Mouse (Mus musculus): ENCODE measurements around the gene Nptx1. TPM values are rescaled to one million over a fixed set of nuclear protein-coding genes. Genes with fewer than 3 reads are reported as not detected.
A peak's percentile ranks its signal among the peaks of the same experiment; 100 is the strongest.

Nptx1 gene
- total RNA-seq, 1 experiment from 2014 or later = not detected

DNA sequence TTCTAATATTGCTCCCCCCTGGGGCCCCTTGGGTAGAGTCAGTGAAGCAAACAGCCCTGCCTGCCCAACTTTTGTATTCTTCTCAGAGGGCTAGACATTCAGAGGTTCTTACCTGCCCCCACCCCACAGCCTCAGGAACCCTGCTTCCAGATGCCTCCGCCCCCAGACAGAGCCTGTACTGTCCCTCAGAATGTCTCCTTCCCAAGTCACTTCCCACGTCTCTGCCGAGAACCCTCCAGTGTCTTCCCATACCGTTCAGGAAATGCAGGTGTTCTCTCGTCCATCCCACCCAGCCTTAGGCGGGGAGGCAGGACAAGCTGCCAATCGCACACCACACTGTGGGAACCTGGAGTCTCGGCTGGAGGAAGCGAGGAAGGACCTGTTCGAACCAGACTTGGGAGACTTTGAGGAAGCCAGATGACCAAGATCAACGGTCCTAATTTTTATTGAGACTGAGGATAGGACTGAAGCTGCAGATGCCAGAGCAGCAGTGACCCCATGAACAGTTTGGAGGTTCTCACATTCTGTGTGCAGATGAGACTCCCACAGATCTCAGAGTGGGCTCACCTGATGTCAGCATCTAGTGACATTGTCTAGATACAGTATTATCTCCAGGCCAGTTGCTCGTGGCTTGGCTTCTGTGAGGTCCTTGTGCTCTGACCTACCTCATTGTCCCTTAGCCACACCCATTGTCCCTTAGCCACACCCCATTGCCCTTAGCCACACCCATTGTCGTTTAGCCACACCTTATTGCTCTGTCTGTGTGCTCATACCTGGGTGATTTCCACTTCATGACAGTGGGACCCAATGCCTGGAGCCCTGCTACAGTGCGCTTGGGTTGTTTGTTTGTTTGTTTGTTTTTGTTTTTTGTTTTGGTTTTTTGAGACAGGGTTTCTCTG is 21.2 kb downstream of the Nptx1 start:
- ATAC-seq (replicated peaks; ENCODE audit: low read depth, poor library complexity, severe bottlenecking) = no peak

DNA sequence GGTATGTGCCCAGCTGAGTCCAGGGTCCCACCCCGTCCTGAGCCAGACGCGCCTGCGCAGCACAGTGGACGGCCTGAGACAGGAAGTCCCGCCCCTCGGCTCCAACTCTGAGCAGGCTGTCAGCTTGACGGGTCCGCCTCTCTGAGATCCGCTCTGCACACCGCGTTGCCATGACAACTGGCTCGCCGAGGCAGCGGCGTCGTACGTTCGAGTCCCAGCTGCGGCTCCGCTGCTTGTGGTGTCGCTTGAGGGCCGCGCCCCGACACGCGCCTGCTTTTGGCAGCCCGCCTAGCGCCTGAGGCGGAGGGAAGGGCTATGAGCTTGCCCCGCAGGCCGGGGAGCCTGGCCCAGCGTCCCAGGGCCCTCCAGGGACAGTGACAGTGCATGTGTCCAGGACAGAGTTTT is 23.0 kb downstream of the Nptx1 start:
- peak; percentile 99 for ATAC-seq (replicated peaks; ENCODE audit: low read depth, poor library complexity, severe bottlenecking)

DNA sequence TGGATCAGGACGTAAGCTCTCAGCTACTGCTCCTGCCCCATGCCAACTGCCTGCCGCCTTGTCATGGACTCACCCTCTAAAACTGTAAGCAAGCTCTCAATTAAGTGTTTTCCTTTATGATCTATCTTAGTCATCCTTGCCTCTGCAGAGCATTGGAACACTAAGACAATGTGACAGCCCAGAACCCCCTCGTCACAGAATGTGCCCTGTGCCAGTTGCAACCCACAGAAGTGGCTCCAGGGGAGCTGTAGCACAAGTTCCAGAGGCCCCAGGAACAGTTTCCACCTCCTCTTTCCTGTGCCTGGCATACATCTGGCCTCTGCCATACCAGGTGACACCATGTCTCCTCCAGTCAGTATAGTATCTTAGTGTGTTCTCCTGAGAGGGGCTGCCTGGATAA is 24.2 kb downstream of the Nptx1 start:
- ATAC-seq (replicated peaks; ENCODE audit: low read depth, poor library complexity, severe bottlenecking) = no peak

DNA sequence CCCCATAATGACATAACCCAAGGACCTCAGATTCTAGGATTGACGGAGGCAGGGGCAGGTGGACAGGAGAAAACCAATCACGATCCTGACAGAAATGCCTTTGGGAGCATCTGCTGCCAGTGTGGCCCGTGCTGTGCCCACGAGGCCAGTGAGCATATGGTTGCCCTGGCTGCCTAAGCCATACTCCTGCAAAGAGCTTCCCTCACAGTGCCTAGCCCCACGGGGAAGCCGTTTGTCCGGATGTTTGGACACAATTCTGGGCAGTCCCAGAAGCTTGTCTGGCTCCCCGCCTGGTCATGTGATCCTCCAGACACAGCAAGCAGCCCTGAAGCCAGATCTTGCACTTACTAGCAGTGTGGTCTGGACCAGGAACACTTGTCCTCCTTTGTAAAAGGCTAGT is 24.8 kb downstream of the Nptx1 start:
- no peak for ATAC-seq (replicated peaks; ENCODE audit: low read depth, poor library complexity, severe bottlenecking)

DNA sequence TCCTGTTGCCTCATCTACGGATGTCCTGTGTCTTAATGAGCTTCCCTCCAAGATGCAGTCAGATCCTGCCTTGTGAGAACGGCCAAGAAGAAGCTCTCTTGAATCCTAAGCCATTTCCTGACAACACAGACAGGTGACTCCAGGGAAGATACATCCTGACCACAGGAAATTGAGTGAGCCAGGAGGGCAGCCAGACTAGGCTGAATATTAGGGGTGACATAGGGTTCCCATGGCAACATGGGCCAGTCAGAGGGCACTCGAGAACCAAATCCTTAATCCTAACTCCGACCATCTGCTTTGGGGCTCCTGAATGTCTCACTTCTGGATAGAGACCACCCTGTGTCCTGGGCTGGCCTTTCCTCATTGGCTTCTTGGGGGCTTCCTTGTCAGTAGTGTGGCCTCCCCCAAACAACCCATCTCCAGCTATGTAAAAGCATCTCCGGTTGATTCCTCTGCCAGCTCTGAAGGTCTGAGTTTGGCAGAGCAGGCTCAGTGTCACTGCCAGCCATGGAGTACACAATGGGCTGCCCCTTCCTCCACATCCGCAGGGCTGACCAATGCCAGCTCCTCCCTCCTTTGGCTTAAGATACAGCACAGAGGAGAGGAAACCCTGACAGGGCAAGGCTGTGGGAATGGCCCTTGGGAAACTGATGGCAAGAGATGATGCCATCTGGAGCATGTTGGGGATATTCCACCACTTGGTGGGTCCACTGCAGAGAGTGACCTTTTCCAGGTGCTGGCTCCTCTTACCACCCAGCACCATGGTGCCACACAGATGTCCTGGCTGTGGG is 25.4 kb downstream of the Nptx1 start:
- no peak for ATAC-seq (replicated peaks; ENCODE audit: low read depth, poor library complexity, severe bottlenecking)

DNA sequence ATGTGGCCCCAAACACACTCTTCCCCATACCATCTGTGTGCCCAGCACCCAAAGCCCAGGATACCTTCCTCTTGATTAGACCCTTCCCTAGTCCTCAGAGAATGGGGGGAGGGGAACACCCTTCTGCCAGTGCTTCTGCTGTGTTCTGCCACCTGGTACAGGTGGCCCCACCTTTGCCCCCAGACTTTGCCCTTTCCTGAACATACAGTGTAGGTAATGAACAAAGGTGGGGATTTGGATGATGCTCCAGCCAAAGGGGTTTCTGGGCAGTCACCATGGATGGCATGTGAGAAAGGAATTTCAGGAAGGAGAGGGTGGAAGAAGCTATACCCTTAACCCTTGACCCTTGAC is 26.9 kb downstream of the Nptx1 start:
- ATAC-seq (replicated peaks; ENCODE audit: low read depth, poor library complexity, severe bottlenecking) = no peak

DNA sequence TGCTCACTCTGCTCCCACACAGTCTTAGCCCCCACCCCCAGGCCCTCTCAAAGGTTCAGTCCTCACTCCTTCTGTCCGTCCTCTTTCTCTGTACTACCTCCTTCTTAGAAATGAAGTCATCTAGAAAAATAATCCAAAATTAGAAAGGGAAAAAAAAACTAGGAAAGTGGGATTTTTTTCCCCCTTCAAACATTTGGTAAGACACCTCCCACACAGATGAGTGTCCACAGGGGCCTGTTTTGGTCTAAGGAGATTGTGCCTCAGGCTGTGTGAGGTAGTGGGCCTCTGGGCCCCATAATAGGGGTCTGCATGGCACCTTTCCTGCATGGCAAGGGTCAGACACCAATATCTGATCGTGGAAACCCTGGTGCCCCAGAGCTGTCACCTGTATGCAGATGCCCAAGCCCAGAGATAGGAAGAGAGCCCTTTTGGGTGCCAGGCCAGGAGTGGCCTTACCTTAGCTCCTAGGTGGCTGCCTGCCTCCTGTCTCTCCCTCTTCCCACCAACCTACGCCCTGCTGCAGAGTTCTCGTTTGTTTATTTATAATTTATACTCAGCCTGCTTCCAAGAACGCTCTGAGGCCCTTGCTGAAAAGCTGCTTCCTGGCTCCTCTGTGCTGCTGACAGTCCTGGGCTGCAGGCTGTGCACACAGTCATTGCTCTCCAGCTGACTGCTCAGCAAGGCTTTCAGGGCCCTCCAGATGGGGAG is 27.4 kb downstream of the Nptx1 start:
- ATAC-seq (replicated peaks; ENCODE audit: low read depth, poor library complexity, severe bottlenecking) = no peak

DNA sequence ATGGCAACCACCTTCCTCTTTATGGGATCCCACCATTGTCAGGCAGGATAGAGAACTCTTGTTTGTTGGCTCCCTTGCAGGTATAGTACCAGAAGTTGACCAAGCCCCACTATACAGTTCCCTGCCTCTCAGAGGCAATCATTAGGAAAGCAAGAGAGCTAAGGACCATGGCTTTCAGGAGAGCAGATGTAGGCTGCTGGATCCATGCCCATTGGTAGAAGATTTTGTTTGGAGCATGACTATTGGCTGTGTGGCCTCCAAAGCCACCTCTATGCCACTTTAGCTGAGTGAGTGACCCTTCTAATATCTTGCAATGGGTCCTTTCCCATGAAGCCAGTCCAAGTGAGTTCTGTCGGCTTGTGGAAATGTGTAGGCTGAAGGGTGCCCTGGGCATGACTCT is 28.2 kb downstream of the Nptx1 start:
- no peak for ATAC-seq (replicated peaks; ENCODE audit: low read depth, poor library complexity, severe bottlenecking)

DNA sequence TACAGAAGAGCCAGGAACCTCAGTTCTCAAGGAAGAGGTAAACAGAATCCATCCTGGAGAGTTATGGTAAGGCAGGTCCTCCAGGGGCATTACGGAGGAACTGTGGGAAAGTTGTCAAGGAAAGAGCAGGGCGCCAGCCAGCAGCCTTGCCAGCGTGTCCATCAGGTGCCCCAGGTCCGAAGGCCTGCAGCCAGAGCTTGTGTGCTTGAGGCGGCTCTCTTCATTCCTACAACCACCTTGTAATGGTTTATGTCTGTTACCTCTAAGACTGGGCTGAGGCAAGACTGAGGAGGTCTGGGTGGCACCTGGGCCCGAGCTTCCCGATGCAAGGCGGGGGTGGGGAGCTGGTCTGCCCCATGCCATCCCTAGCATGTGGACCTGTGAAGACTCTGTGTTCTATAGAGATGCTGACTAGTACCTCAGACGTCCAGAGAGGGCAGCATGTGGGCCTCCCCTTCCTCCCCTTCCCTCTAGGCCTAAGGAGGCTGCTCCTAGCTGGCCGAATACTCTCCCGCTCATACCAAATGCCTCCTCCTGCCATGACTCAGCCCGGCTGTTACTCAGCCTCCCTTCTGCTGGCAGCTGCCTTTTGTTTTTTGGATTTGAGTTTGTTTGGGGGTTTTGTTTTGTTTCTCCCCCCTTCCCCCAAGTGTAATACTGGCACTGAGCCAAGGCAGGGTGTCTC is 30.7 kb downstream of the Nptx1 start:
- ATAC-seq (replicated peaks; ENCODE audit: low read depth, poor library complexity, severe bottlenecking) = no peak

DNA sequence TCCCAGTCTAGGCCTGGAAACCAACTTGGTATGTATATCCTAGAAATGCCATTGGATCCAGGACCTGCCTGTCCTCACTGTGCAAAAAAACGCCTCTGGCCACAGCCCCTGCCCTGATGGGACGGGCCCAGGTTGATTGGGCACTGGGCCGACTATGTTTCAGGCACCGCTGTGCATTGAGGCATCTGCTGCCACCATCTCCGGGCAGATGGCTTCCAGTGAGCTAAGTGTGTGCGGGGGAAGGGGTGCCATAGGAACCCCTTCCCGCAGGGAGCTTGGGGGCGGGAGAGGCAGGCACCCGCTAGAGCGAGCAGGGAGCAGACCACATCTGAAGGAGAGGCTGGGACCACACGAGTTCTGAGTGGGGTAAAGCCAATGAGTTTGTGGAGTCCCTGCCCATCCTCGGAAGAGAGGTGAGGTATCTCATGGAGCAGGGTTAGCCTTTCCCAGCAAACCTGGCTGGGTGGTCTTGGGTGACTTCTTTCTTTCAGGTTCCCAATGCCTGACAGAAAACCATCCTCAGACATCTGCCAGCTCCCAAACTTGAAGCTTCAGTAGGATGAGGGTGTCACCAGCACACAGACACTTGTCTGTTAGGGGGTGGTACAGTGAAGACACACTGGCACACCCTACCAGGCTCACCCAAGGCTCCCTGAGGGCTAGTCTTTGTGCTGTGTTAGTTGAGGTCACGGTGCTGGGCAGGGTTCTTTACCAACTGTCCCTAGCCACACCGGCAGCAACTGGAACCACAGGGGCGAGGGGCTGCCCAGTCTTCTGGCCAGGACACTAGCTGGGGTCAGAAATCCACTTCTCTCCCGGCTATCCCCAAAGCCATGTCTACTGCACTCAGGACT is 31.5 kb downstream of the Nptx1 start:
- ATAC-seq (replicated peaks; ENCODE audit: low read depth, poor library complexity, severe bottlenecking) = no peak

DNA sequence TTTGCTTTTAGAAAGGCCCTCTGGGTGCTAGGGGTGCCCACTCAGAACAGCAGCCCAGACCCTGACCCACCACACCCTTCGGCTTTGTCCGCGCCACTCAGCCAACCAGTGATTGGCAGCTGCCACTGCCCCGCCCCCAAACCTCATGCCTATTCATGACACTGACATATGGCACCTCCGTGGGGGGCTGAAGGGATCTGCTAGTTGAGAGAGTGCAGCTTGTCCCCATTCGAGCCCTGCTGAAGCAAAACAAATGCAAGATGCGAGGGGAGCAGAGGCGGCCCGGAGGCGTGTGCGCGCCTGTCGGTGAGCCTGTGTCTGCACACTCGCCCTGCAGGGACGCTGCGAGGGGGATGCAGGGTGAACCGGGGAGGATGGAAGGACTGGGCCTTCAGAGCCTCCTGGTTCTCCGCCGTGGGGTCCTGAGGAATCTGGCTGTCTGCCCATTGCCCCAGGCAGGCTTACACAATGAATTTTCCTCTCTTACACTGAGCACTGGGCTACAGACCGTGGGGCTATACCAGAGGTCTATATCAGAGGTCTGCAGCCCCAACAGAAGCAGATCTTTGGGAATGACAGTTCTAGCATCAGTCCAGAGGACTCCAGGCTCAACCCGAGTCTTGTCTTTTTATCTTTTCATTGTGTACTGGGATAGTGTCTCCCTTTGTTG is 32.5 kb downstream of the Nptx1 start:
- no peak for ATAC-seq (replicated peaks; ENCODE audit: low read depth, poor library complexity, severe bottlenecking)

DNA sequence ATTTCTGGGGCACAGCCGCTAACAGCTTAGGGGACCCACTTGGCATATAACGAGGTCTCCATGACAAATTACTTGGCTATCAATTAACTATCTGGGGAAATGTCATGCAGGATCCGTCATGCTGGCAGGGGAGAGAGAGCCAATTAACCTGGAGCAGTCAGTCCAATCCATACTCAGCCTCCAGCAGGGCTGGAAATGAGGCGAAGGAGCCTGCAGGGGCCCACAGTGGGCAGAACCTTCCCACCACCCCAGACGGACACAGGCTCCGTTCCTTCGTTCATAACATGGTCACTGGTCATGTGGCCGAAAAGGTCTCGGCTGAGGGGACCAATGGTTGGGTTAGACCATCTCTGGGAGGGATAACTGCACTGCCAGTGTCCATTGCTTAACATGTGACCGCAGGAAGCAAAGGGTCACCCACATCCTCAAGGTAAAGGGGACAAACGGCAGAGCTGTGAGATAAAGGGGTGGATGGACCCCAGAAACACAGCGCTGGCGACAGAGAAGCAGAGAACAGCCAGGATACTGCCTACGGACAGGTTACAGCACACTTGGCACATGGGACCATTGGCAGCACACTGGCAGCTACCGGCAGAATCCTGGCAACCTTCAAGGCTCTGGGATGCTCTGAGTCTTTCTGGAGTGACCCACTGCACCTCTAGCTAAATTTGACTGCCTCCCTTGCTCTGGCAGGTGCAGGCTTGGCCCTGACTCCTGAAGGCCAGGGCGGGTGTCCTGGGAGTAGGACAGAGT is 33.3 kb downstream of the Nptx1 start:
- ATAC-seq (replicated peaks; ENCODE audit: low read depth, poor library complexity, severe bottlenecking) = no peak

DNA sequence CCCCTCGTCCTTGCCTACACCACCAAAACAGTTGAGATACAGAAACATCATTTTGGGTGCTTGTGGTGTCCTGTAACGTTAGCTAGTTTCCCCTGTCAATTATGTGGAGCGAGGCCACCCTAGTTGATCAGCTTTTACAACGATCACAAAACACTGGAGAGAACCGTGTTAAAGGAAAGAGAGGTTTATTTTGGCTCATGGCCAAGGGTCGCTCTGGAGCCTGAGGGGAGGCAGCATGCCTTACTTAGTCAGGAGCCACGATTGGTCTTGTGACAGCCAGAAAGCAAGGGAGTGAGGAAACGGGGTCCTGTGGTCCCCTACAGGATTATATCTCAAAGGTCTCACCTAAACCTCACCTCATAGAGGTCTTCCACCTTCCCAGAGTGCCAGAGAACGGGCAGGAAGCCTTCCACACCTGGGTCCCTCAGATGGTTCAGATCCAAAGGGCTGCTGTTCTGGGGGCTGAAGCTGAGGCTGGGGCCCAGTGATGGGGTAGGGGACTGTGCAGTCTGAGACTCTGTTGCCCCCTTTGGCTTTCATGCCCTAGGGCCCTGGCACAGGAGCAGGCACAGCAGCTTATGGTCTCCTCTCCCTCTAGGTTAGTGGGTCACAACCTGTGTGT is 34.4 kb downstream of the Nptx1 start:
- no peak for ATAC-seq (replicated peaks; ENCODE audit: low read depth, poor library complexity, severe bottlenecking)

DNA sequence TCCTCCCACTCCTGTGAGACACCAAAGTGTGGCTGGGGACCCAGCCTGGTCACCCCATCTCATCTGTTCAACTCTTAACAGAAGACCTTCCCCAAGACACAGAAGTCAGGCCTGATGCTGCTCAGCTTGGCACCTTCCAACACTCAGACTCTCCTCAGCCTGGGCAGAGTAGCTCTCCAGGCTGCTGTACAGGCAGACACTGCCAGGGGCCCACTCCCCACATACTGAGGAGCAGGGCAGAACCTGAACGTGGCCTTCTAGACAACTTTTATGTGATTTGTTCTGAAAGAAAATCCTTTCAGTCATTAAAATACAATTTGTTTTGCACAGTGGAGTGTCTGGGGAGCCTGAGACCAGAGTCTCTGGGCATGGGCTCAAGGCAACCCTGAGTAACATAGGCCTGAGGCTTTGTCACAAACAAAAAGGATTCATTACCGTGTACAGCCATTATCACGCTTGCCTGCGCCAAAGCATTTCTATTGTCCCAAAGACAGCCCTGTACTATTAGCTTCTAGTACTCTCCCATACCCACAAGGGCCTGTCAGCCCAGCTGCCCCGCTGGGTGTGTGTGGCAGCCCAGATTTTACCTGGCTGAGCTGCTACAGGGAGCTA is 38.3 kb downstream of the Nptx1 start:
- no peak for ATAC-seq (replicated peaks; ENCODE audit: low read depth, poor library complexity, severe bottlenecking)

DNA sequence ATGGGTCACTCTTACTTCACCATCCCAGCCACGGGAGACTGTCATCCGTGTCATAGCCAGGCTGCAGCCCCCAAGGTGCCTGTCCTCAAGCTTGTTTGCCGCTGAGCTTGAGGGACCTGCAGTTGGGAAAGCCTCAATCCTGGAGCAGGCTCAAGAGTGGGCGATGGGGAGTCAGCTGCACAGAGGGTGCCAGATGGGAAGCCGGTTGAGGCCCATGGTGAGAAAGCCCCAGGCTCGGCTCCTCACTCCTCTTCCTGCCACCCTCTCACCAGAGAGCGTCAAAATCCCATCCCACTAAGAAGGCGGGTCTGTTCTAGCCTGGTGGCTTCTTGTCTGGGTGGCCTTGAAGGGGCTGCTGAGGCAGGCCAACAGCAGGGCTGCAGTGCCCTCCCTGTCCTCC is 39.8 kb downstream of the Nptx1 start:
- no peak for ATAC-seq (replicated peaks; ENCODE audit: low read depth, poor library complexity, severe bottlenecking)

DNA sequence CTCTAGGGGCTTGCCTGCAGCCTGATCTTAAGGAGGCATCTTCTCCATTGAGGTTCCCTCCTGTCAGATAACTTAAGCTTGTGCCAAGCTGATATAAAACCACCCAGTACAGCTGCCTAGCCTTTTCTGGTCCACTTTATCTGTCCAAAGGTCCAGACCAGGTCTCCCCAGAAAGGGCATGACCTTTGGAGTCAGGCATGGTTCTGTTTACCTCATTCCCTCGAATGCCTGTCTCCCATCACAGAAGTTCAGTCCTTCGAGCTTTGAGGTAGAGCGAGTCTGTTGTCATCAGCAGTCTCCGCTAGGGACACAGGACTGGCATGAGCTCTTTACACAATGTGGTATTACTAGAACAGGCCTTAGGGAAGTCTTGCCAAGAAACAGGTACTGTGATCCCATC is 41.2 kb downstream of the Nptx1 start:
- no peak for ATAC-seq (replicated peaks; ENCODE audit: low read depth, poor library complexity, severe bottlenecking)

DNA sequence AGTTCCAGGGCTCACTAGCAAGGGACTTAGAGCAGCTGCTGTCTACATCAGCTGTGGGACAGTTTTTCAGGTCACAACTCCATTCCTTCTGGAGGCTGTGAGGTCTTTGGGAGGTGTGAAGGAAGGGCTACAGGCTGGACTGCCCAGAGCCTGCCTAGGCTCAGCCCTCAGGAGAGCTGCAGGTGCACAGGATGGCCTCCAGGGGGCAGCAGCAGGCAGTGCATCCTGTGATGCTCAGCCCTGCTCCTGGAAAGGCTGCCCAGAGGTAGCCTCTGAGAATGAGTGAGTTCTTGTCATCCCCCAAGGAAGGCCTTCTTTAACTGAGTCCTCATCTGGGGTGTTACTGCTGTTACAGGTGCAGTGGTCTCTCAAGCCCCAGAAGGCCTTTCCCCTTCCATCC is 43.9 kb downstream of the Nptx1 start:
- ATAC-seq (replicated peaks; ENCODE audit: low read depth, poor library complexity, severe bottlenecking) = peak; percentile 83
